Mouse (Mus musculus) B cell, adult 62 days (primary cell): ENCODE results near the gene Piwil1. TPM values are rescaled to one million over a fixed set of nuclear protein-coding genes. Genes with fewer than 3 reads are reported as not detected.

ENCODE experiments used
- total RNA-seq: library from RNA; stranded (reverse); gene quantifications from 4 replicates; pipeline ENCODE4 v1.2.4, GENCODE M21; 2023

Piwil1 gene
- not detected in 4 replicates for total RNA-seq

GRCm38 (mm10) chr5:128702224-128702623 lies at the start of gene Piwil1:
TSS of gene Piwil1 (plus strand) at chr5:128702524.

Other genes with a start within 250 kb of the Piwil1 start
- 0.17 TPM in 1 of 4 replicates, not detected in the others for gene Fzd10, start 101.7 kb upstream of the Piwil1 start, total RNA-seq